Mouse (Mus musculus) forebrain, embryonic 12.5 days (tissue): ENCODE measurements around the gene Sh3kbp1. TPM values are rescaled to one million over a fixed set of nuclear protein-coding genes. Genes with fewer than 3 reads are reported as not detected.

Source experiments
- ATAC-seq: fragments of 200-750 bp; cut with Nextera tagmentation; 2 replicates; pipeline ENCODE4 v1.8.0; 2017; ENCODE audit warnings: moderate TSS enrichment; ENCODE audit not compliant: low FRiP score
- H3K27ac ChIP-seq: fragments of 300-500 bp; sonication (generic); 2 replicates; pipeline ENCODE4 v1.5.1; 2016; ENCODE audit warnings: mild to moderate bottlenecking
- H3K27me3 ChIP-seq: fragments of 300-500 bp; sonication (generic); 2 replicates; pipeline ENCODE4 v1.6.1; 2016; ENCODE audit warnings: mild to moderate bottlenecking
- H3K36me3 ChIP-seq: fragments of 300-500 bp; sonication (generic); replicated peaks from 2 replicates; pipeline ENCODE4 v1.6.1; 2016; ENCODE audit warnings: mild to moderate bottlenecking
- H3K4me1 ChIP-seq: fragments of 300-500 bp; sonication (generic); 2 replicates; pipeline ENCODE4 v1.6.1; 2016
- H3K4me2 ChIP-seq: fragments of 300-500 bp; sonication (generic); 2 replicates; pipeline ENCODE4 v1.6.1; 2016; ENCODE audit warnings: mild to moderate bottlenecking, moderate library complexity
- H3K4me3 ChIP-seq: fragments of 300-500 bp; sonication (generic); replicated peaks from 2 replicates; pipeline ENCODE4 v1.5.1; 2016; ENCODE audit warnings: mild to moderate bottlenecking
- H3K9ac ChIP-seq: fragments of 300-500 bp; sonication (generic); 2 replicates; pipeline ENCODE4 v1.6.1; 2016; ENCODE audit warnings: mild to moderate bottlenecking
- H3K9me3 ChIP-seq: fragments of 300-500 bp; sonication (generic); 2 replicates; pipeline ENCODE4 v1.6.1; 2016
- WGBS: fragments of 180-500 bp; shearing (Covaris S2); methylation state at CpG from one replicate; pipeline ENCODE4 v1.1.7; 2016; 5-methylcytosine and 5-hydroxymethylcytosine counted together
- polyA plus RNA-seq: library from polyadenylated mRNA; unstranded; fragments of >200 nt; fragmentation: Nextera tagmentation; extraction: Ambion mirVana; gene quantifications from 2 replicates; pipeline ENCODE4 v1.2.1, GENCODE M21; 2016

The Sh3kbp1 gene
- polyA plus RNA-seq, 1 experiment from 2014 or later, result 31.2 TPM

- Histone ChIP-seq H3K4me3 (no peak overlapping the region), H3K4me2 (no peak overlapping the region), H3K9ac (no peak overlapping the region), H3K36me3 (no peaks in the 10 kb centered on the region), H3K9me3 (no peaks in the 10 kb centered on the region), H3K27ac (no peak overlapping the region), H3K4me1 (no peaks in the 10 kb centered on the region), H3K27me3 (0 out of 2 replicates have a peak, but pooled peaks cover 21% of the 10 kb centered on the region)
- WGBS, result 89% methylated on average over 6 of the region's 6 CpGs
- ATAC-seq, result no peak
Measured at GRCm38 (mm10) chrX:159809510-159809909, 182.4 kb downstream of the Sh3kbp1 start.

- H3K27me3 ChIP-seq, result 0 out of 2 replicates have a peak, but pooled peaks cover 13% of the 10 kb centered on the region
- no peak overlapping the region for H3K4me3 ChIP-seq
- H3K36me3 ChIP-seq, result no peaks in the 10 kb centered on the region
- no peak overlapping the region for H3K4me2 ChIP-seq
- 89% methylated on average over 3 of the region's 3 CpGs for whole genome bisulfite sequencing
- no peaks in the 10 kb centered on the region for H3K9me3 ChIP-seq
- H3K9ac ChIP-seq, result no peak overlapping the region
- H3K4me1 ChIP-seq, result no peaks in the 10 kb centered on the region
- no peak overlapping the region for H3K27ac ChIP-seq
- no peak for ATAC-seq
Measured at GRCm38 (mm10) chrX:159810469-159810868, 183.4 kb downstream of the Sh3kbp1 start.

- Histone ChIP-seq H3K27me3 (peaks cover 17% of the 10 kb centered on the region; the same call in 1 of the 2 replicates), H3K4me2 (no peak overlapping the region), H3K36me3 (no peaks in the 10 kb centered on the region), H3K9me3 (no peaks in the 10 kb centered on the region), H3K27ac (no peak overlapping the region), H3K4me1 (no peaks in the 10 kb centered on the region), H3K9ac (no peak overlapping the region), H3K4me3 (no peak overlapping the region)
- 94% methylated on average over 2 of the region's 2 CpGs for WGBS
- no peak for ATAC-seq
Measured at GRCm38 (mm10) chrX:159817508-159817907, 190.4 kb downstream of the Sh3kbp1 start.

GRCm38 (mm10) chrX:159828135-159828534, 201.1 kb downstream of the Sh3kbp1 start:
- ATAC-seq, result peak; percentile 41; the same call in 1 of the 2 replicates
- no peak overlapping the region for H3K27ac ChIP-seq
- 0 out of 2 replicates have a peak, but pooled peaks cover 5% of the 10 kb centered on the region for H3K4me1 ChIP-seq
- peaks cover 21% of the 10 kb centered on the region for H3K27me3 ChIP-seq
- no peak overlapping the region for H3K9ac ChIP-seq
- no peak overlapping the region for H3K4me2 ChIP-seq
- H3K36me3 ChIP-seq, result no peaks in the 10 kb centered on the region
- no peak overlapping the region for H3K4me3 ChIP-seq
- 73% methylated on average over 5 of the region's 5 CpGs for WGBS
- H3K9me3 ChIP-seq, result no peaks in the 10 kb centered on the region

GRCm38 (mm10) chrX:159829192-159829852, 202.2 kb downstream of the Sh3kbp1 start:
- no peak overlapping the region for H3K9ac ChIP-seq
- H3K36me3 ChIP-seq, result no peaks in the 10 kb centered on the region
- H3K27ac ChIP-seq, result no peak overlapping the region
- peak; percentile 85; the same call in 1 of the 2 replicates for ATAC-seq
- peaks cover 20% of the 10 kb centered on the region for H3K27me3 ChIP-seq
- H3K4me3 ChIP-seq, result no peak overlapping the region
- no peak overlapping the region for H3K4me2 ChIP-seq
- 0 out of 2 replicates have a peak, but pooled peaks cover 5% of the 10 kb centered on the region for H3K4me1 ChIP-seq
- H3K9me3 ChIP-seq, result no peaks in the 10 kb centered on the region
- 66% methylated on average over 6 of the region's 6 CpGs for WGBS

GRCm38 (mm10) chrX:159831176-159831575, 204.1 kb downstream of the Sh3kbp1 start:
- no peak for ATAC-seq
- no peak overlapping the region for H3K27ac ChIP-seq
- no peaks in the 10 kb centered on the region for H3K9me3 ChIP-seq
- no peak overlapping the region for H3K9ac ChIP-seq
- H3K36me3 ChIP-seq, result no peaks in the 10 kb centered on the region
- H3K4me1 ChIP-seq, result 0 out of 2 replicates have a peak, but pooled peaks cover 5% of the 10 kb centered on the region
- 64% methylated on average over 2 of the region's 2 CpGs for WGBS
- no peak overlapping the region for H3K4me3 ChIP-seq
- H3K27me3 ChIP-seq, result peaks cover 16% of the 10 kb centered on the region
- H3K4me2 ChIP-seq, result no peak overlapping the region

- WGBS, result 90% methylated on average over 4 of the region's 4 CpGs
- no peaks in the 10 kb centered on the region for H3K9me3 ChIP-seq
- H3K36me3 ChIP-seq, result no peaks in the 10 kb centered on the region
- H3K4me3 ChIP-seq, result no peak overlapping the region
- no peak overlapping the region for H3K4me2 ChIP-seq
- H3K4me1 ChIP-seq, result no peaks in the 10 kb centered on the region
- H3K27ac ChIP-seq, result no peak overlapping the region
- peaks cover 13% of the 10 kb centered on the region; the same call in 1 of the 2 replicates for H3K27me3 ChIP-seq
- no peak overlapping the region for H3K9ac ChIP-seq
- ATAC-seq, result no peak
Measured at GRCm38 (mm10) chrX:159835239-159835638, 208.2 kb downstream of the Sh3kbp1 start.

GRCm38 (mm10) chrX:159837379-159837778, 210.3 kb downstream of the Sh3kbp1 start:
- H3K27me3 ChIP-seq, result peaks cover 7% of the 10 kb centered on the region; the same call in 1 of the 2 replicates
- H3K9me3 ChIP-seq, result no peaks in the 10 kb centered on the region
- no peak overlapping the region for H3K4me2 ChIP-seq
- H3K9ac ChIP-seq, result no peak overlapping the region
- H3K27ac ChIP-seq, result no peak overlapping the region
- no peaks in the 10 kb centered on the region for H3K36me3 ChIP-seq
- no peak overlapping the region for H3K4me3 ChIP-seq
- no peaks in the 10 kb centered on the region for H3K4me1 ChIP-seq
- 59% methylated on average over 1 of the region's 1 CpGs for WGBS
- ATAC-seq, result no peak

GRCm38 (mm10) chrX:159839786-159840185, 212.7 kb downstream of the Sh3kbp1 start:
- Histone ChIP-seq H3K27me3 (peaks cover 13% of the 10 kb centered on the region; the same call in 1 of the 2 replicates), H3K27ac (no peak overlapping the region)

GRCm38 (mm10) chrX:159840225-159840624, 213.2 kb downstream of the Sh3kbp1 start:
- Histone ChIP-seq H3K36me3 (no peaks in the 10 kb centered on the region), H3K9me3 (no peaks in the 10 kb centered on the region), H3K4me1 (no peaks in the 10 kb centered on the region), H3K4me3 (no peak overlapping the region), H3K27ac (no peak overlapping the region), H3K27me3 (peaks cover 10% of the 10 kb centered on the region; the same call in 1 of the 2 replicates), H3K4me2 (no peak overlapping the region), H3K9ac (no peak overlapping the region)
- WGBS, result 75% methylated on average over 7 of the region's 7 CpGs
- ATAC-seq, result no peak

More at GRCm38 (mm10) chrX:159839786-159840185, 212.7 kb downstream of the Sh3kbp1 start:
- no peaks in the 10 kb centered on the region for H3K36me3 ChIP-seq
- no peak overlapping the region for H3K9ac ChIP-seq
- 90% methylated on average over 2 of the region's 2 CpGs for WGBS
- ATAC-seq, result no peak
- no peaks in the 10 kb centered on the region for H3K9me3 ChIP-seq
- no peak overlapping the region for H3K4me3 ChIP-seq
- no peaks in the 10 kb centered on the region for H3K4me1 ChIP-seq
- no peak overlapping the region for H3K4me2 ChIP-seq

- 88% methylated on average over 8 of the region's 8 CpGs for WGBS
- no peak overlapping the region for H3K4me2 ChIP-seq
- H3K4me1 ChIP-seq, result no peaks in the 10 kb centered on the region
- H3K27ac ChIP-seq, result no peak overlapping the region
- no peaks in the 10 kb centered on the region for H3K9me3 ChIP-seq
- no peaks in the 10 kb centered on the region for H3K36me3 ChIP-seq
- H3K9ac ChIP-seq, result no peak overlapping the region
- H3K27me3 ChIP-seq, result peaks cover 27% of the 10 kb centered on the region
- H3K4me3 ChIP-seq, result no peak overlapping the region
- no peak for ATAC-seq
Measured at GRCm38 (mm10) chrX:159850722-159851121, 223.7 kb downstream of the Sh3kbp1 start.

- WGBS, result 93% methylated on average over 1 of the region's 1 CpGs
- no peak for ATAC-seq
- Histone ChIP-seq H3K27me3 (peaks cover 30% of the 10 kb centered on the region), H3K4me1 (no peaks in the 10 kb centered on the region), H3K36me3 (no peaks in the 10 kb centered on the region), H3K9me3 (no peaks in the 10 kb centered on the region), H3K9ac (no peak overlapping the region), H3K4me2 (no peak overlapping the region), H3K4me3 (no peak overlapping the region), H3K27ac (no peak overlapping the region)
Measured at GRCm38 (mm10) chrX:159856866-159857265, 229.8 kb downstream of the Sh3kbp1 start.

GRCm38 (mm10) chrX:159858126-159858525, 231.1 kb downstream of the Sh3kbp1 start:
- 75% methylated on average over 1 of the region's 1 CpGs for WGBS
- Histone ChIP-seq H3K4me2 (no peak overlapping the region), H3K4me1 (no peaks in the 10 kb centered on the region), H3K9ac (no peak overlapping the region), H3K36me3 (no peaks in the 10 kb centered on the region), H3K27ac (no peak overlapping the region), H3K9me3 (no peaks in the 10 kb centered on the region), H3K4me3 (no peak overlapping the region), H3K27me3 (peaks cover 27% of the 10 kb centered on the region)
- no peak for ATAC-seq
